Mouse (Mus musculus) skeletal muscle tissue, adult 2 months (tissue): Measurements from ENCODE around the gene Slc30a7.

ENCODE experiments used
- DNase-seq: peaks from one replicate; pipeline ENCODE4 v3.0.0-alpha.2; 2012; ENCODE audit warnings: low read depth, low spot score

Slc30a7 gene

DNA sequence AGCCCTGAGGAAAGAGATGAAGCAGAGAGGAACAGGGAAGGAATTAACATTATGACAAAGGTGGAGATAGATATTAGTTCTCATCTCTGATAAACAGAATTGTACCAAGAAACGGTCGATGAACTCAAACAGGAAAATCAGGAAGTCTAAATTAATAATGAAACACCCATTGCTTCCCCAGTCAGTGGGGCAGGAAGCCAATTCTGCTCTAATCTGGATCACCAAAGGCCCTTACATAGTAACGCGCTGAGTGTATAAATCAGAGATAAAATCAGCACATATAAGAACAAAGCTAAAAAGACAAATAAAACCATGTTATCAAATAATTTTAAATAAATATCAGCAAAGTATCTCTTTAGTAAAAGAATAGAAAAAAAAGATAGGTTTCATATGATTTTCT lies 15.1 kb downstream of the Slc30a7 start:
- no peak for DNase-seq

DNA sequence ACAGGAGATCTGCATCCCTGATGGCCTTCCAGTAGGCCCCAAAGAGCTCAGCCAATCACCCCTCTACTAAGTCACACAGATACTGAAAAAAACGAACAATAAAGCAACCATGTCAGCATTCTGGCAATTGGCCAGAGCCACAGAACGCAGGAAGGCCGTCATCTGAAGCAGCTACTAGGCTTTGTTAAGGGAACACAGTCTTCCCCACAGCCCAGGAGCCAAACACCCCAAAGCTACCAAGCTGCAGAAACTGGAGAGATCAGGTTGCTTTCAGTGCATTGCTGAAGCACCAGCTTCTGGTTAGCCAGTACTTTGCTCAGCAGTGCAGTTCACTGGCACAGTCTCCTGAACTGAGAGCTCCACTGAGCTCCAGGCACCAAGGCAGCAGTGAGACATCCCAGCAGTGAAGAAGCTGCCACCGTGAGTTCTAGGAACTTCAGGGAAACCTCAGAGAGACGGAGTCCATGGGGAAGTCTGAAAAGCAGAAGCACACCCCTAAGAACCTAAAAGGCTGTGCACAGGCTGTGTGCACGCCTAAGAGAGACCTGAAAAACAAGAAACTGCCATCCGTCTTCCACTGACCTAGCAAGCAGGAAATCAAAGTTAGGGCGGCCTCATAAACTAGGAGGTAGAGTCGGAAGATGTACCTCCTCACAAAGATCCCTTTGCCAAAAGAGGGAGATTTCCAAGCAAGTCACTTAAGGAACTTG lies 21.9 kb downstream of the Slc30a7 start:
- no peak for DNase-seq

DNA sequence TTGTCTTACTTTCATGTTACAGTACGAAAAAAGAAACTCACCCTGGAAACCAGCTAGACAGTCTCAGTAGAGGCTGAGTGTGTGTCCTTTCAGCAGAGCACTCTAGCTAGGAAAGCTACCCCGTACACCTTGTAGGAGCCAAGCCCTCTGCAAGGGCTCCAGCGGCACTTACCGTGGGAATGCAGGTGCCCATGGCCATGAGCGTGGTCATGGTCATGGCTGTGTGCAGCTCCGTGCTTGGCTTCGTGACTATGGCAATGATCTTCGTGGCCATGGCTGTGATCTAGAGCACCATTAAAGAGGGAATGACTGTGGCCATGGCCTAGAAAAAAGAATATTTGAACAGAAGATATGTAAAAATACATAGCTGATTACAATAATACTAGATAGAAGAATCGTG lies 22.6 kb downstream of the Slc30a7 start:
- DNase-seq, result no peak

DNA sequence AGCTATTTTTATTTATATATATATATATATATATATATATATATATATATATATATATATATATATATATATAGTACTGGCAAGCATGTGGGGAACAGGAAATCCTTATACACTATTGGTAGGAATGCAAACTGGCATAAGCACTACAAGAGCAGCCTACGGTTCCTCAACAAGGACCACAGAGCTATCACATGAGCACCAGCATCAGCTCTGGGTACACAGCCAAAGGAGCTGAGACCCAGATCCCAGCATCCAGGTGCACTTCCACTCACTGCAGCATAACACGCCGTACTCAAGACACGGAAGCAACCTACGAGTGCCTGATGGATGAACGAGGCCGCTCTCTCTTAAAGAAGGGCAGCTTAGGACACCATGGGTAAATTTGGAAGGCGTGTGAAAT lies 24.0 kb downstream of the Slc30a7 start:
- no peak for DNase-seq

DNA sequence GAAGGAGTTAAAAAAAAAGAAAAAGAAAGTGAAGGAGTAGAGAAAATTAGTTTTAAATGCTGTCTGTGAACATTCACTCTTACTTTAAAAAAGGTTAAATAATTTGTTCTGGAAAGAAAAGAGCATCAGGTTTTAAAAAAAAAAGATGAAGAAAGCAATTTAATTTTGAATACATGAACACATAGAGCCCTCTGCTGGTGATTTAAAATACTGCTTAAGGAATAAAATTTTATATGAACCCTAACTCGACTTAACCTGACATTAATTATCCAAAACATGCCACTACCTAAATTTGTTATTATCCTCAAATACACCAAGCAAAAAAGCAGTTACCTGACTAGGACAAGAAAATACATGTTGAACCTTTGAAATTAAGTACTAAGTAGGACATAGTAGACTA lies 28.2 kb downstream of the Slc30a7 start:
- no peak for DNase-seq

DNA sequence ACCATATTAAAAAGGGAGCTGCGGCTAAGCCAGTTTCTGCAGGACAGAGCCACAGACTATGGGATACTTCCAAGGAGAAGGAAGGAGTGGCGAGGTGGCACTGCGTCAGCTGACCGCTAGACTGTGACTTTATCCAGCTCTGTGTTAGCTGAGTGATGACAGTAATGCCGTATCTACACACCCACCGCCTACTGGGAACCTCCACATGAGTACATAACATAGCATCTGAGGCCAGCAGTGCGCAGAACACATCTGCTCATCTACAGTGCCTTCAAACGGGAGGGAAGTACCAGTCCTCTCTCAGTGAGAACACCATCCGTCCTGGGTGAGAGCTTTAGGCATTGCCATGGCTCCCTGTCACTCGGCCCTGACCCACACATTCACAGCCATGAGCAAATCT lies 32.2 kb downstream of the Slc30a7 start:
- DNase-seq, result no peak

DNA sequence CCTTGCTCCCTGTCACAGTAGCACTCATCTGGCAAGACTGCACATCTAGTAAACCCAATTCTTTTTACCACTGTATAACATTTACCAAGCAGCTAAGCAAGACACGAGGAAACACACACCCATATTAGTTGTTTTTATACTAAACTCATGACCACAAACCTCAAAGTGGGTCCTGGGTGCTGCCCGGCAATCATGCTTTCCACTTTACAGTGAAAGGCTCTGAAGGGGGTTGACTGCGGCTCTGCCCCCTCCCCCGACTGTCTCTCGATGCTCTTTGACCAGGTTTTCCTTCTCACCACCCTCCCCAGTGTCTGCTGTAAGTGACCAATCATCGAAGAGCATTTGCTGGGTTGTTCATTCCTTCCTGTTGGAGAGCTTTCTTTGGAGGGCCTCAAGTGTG lies 33.0 kb downstream of the Slc30a7 start:
- no peak for DNase-seq

DNA sequence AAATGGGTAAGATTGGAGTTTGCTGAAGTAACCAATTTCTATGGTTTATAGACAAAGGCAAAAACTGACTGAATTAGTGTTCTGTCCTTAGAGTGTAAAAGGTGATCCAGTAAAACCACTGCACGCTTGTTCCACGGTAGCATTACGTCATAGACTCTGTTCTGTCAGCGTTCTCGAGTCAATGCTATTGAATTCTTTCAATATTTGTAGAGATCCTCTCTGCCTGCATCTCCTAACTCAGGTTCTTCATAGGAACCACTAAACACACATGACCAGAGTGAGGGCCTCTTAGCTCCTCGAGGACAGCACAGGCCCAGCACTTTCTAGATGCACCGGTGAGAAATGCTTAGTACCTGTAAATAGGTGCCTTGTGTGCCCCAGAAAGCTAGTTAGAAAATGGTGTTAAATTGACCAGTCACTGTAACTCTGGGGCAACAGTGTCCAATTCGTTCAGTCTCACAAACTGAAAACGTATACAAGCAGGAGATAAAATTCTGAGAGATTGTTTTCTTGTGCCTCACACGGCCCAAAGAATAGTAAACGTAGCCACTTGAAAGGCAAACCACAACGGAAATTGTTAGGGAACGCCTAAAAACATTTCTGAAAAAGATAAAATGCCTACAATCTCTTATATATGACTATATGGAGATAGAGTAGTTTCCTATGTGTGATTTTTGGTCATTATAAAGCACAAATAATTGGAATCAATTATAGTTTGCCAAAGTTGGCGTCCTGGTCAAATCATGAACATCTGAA lies 35.1 kb downstream of the Slc30a7 start:
- no peak for DNase-seq

DNA sequence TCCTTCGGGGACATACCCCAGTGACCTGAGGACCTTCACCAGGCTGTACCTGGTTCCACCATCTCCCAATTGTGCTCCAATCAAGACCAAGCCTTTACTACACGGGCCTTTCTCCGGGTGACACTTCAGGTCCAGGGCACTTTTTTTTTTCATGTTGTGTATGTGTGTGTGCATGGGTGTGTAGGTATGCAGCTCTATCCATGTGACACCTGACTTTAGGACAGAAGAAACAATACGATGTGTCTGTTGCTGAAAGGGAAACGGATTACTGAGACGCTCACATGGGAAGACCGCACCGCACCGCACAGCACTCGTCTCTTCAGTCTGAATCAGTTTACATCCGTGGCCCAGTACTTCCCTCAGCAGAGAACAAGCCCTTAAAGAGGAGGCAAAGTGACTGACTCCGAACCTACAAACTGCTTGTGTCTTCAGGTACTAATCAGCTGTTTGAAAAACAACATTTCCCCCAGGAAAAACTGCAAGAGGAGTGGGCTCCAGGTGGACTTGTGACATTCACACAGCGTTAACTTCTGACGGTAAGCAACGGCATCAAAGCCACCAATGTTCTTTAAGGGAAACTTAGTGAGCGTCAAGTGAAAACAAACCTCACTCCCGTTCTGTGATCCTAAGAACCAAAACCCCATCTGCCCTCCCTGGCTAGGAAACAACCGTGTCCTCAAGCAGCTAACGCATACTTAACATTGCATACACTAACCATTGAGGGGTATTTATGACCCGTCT lies 36.0 kb downstream of the Slc30a7 start:
- no peak for DNase-seq

DNA sequence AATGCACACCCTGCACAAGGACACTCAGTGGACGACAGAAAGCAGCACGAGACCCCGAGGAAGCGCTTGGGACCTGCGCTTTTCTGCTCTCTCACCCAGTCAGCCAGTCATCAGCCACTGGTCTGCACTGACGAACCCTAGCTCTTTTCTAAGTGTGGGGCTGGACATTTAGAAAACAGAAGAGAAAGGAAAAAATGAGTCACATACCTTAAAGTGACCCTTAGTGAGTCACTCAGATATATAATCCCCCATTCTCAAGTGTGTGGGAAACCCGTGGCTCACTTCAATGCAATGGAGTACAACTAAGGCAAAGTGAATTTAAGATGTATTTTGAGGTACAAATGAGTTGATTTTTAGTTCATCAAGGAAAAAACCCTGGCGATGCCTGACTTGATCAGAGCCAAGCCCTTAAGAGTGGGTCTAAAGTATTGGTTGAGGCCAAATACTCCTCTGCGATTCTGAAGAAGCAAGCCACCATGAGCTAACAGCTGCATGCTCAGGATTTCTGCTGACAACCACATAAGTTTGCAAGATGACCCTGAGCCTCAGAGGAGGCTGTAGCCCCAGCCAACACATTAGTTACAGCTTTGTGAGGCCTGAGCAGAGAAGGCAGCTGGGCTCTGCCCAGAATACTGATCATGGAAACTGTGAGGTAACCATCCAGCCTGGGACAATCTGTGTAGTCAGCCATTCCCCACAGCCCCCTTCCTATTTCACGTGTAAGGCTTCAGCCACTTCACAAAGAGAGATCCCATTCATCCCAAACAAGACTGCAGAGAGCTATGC lies 38.3 kb downstream of the Slc30a7 start:
- peak; percentile 77 for DNase-seq

DNA sequence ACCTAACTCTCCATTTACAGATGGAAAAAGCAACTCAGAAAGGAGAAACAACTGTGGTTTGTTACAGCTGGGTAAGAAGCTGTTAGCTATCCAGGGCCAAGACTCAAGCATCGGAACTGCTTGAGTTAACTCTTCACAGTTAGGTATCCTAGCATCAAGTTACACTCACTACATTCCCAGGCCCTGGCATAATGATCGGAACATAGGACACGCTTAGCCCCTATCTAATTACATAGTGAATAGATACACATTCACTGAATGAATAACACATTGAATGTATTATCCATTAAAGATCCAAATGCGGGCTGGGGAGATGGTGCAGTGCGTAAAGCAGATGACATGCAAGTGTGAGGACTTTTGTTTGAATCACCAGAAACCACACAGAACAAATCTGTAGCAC lies 43.1 kb downstream of the Slc30a7 start:
- no peak for DNase-seq

DNA sequence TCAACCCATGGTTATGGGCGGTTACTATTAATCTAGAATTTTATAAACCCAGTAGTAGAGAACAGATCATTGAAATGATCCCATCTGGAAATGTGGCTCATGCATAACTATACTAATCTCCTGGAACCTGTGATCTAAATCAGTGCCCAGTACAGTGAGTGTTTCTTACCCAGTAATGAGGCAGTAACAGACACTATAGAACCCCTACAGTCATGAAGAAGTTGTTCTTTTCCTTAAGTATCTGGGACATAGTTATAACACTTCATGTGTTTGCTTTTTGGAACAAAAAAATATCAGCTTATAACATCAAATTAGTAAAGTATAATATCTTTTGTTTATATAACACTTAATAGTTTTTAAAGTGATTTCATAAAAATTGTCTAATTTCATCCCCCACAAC lies 43.6 kb downstream of the Slc30a7 start:
- DNase-seq, result no peak

DNA sequence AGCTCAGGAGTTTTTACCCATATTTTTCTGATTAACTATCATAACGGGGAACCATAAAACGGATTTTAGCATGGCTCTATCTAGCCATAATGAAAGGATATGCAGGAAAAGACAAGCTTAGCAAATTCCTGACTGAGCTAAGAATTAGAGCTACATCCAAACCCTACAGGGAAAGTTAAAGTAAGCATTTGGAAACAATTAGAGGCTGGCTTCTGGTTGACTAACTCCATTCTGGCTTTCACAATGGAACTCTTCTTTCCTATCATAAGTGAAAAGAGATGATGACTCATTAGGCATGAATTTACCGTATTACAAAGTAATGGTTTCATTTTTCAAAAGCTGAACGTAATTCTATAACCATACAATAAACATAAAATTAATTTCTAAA lies 45.2 kb downstream of the Slc30a7 start:
- DNase-seq, result peak; percentile 35

DNA sequence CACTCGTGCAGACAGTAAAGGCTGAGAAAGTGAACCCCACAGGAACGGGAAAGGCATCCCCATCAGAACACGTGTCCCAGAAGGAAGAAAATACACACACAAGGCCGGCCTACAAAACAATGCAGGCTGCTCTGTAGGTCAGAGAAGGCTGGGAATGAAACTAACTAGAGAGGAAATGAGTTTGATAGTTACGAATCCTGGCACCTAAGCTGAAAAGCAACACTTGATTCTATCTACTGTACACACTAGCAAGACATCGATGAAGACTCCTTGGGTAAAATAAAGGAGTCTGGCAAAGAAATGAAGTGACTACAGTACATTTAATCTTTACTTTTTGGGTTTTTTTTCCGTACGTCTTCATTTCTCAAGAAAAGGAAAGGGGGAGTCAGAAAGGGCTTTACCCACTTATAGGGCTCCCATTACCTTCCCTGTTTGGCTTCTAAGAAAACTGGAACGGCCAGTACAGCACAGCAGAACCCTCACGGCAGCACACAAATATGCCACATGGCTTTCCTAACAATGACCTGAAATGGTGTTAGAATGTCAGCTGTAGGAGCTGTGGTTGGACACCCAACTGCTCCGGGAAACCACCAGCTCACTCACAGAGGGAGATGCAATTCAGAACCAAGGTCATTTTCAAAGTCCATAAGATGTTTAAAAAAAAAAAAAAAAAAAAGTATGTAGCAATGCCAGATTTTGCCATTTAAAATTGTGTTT lies 45.7 kb downstream of the Slc30a7 start:
- no peak for DNase-seq

DNA sequence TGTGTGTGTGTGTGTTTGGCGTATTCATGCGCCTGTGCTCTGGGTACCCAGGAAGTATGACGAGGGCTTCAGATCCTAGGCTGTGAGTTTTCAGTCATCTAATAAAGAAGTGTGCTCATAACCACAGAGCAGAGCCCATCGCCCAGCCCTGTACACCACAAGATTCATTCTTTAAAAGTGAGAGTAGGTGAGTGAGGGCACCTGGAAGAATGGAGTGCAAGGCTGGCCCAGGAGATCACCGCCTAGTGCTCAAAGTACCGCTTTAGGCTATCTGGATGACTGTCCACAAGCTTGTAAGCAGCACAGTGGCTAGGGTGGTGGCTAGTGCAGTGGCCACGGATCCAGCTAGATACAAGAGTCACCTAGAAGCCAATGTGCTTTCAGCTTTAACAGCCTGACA lies 50.0 kb downstream of the Slc30a7 start:
- DNase-seq, result no peak

DNA sequence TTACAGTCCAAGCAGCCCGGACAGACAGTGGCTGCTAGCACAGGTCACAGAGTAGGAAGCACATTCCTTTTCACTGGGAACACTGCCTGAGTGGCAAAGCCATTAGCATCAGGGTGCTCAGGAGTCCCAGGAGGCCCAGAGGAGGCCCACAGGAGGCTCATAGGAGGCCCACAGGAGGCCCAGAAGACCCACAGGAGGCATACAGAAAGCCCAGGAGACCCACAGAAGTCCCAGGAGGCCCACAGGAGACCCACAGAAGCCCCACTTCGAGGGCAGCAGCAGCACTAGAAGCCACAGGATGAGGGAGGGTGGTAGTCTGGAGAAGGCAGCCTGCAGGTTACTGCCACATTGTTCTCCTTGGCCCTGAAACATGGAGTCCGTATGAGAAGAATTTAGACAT lies 54.1 kb downstream of the Slc30a7 start:
- no peak for DNase-seq

DNA sequence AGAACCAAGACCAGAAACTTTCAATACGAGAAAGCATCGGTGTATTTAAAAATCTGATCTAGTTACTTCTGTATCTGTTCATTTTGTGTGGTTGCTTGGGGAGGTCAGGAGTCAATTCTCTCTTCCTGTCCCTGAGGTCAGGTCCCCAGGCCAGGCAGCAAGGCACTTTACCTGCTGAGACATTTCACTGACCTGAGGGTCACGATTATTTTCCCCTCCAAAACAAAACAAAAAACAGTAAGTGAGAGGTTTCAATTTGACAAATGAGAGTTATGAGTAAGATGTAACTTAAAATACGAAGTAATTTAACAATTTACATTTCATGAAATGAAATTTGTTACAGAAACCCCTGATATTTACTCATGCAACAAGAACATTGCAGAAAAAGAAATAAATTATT lies 54.9 kb downstream of the Slc30a7 start:
- no peak for DNase-seq

DNA sequence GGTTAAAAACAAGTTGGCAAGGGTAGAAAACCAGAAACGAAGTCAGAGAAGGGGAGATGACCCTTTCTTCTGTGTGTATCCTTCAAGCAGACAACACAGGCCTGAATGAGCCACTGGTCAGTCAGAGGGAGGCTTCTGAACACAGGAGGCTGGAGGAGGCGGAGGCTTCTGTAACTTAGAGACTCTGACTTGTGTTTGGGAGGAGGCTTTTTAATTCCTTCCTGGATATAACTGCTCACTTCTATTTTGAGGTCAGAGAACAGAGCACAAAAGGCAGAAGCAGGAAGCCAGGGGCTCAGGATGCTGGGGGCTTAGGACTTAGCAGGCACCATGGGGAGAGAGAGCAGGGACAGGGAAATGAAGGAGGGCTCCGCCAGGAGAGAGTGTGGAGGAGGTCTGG lies 56.0 kb downstream of the Slc30a7 start:
- DNase-seq, result no peak

DNA sequence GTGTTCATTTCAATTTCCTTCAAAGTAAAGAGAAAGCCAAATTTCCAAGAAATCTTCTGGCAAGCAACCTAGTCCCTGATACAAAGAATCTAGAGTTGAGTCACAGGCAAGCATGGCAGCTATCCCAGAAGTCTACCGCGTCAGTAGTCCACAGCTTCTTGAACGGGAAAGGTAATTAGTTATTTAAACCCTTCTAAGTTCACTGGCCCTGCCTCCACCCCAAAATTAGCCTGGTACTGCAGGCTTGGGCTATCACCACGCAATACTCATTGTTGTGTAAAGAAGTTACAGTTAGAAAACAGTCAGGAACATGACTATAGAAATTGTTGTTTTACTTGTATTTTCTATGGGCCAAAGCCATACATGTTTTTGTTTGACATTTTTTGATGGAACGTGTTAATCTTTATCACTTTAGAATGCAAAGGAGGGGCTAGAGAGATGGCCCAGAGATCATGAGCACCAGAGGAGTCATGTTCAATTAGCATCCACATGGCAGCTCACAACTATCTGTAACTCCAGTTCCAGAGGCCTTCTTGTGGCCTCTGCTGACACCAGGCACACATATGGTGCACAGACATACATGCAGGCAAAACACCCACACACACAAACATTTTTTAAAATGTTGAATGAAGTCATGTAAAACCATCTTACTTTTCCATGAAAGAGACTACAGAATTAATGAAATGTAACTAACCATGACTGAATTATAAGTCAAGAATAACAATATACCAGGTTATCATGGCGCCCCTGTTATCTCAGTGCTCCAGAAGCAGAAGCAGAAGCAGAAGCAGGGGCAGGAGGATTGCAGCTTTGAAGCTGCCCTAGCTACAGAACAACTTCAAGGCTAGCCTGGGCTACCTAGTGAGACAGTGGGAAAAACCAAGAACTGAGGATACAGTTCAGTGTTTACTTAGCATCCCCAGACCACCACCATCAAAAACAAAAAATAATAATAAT lies 57.0 kb downstream of the Slc30a7 start:
- DNase-seq, result peak; percentile 19
